Mouse (Mus musculus): ENCODE measurements around the gene Gm49398. TPM values are rescaled to one million over a fixed set of nuclear protein-coding genes. Genes with fewer than 3 reads are reported as not detected.

Gene Gm49398
- polyA plus RNA-seq (2015; fragmentation: Nextera tagmentation; extraction: Ambion mirVana), result not detected in 2 replicates

DNA sequence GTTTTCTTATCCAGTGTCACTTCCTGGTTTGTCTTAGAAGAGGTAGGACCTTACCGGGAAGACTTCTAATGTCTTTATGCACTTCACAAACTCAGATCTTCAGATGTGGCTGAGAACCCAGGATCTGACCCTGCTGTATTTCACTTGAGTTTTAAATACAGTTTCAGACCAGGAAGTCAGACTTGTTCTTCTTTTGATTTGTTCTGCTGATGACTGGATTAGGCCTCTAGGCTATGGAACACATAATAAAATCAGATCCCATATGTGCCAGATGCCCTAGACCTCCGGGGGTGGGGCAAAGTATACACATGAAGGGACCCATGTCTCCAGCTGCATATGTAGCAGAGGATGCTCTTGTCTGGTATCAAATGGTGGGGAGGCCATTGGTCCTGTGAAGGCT, at the start of gene Gm49398:
Gm49398 (minus strand) TSS at position 101 of the 400 bp plus-strand sequence.
- Histone ChIP-seq H3K4me1 (replicated peaks) (no peaks in the 10 kb centered on the region), H3K27ac (no peak within 1 kb of the TSS), H3K9ac (no peak within 1 kb of the TSS), H3K27me3 (no peaks in the 10 kb centered on the region), H3K4me3 (replicated peaks) (no peak within 1 kb of the TSS), H3K36me3 (no peaks in the 10 kb centered on the region), H3K4me2 (no peak within 1 kb of the TSS), H3K9me3 (replicated peaks) (no peaks in the 10 kb centered on the region)
- ATAC-seq (ENCODE audit: low read depth), result no peak
- 70% methylated on average over 2 of the region's 2 CpGs for WGBS (ENCODE audit: insufficient replicate concordance)
- no peak for DNase-seq

DNA sequence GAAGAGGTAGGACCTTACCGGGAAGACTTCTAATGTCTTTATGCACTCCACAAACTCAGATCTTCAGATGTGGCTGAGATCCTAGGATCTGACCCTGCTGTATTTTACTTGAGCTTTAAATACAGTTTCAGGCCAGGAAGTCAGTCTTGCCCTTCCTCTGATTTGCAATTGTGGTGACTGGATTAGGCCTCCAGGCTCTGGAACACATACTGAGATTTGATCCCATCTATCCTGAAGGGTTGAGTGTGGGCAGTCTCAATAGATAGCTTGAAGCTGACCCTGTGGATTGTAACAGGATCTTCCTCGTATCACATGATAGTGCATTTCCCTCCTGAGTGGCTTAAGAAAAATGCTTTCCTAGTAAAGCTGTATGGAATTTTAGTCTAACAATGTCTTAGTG, 33.4 kb downstream of the Gm49398 start, which contains the start of gene Cts8:
Cts8 (minus strand) TSS at position 101 of the 400 bp plus-strand sequence.
- ATAC-seq (ENCODE audit: low read depth), result no peak
- DNase-seq, result no peak
- Histone ChIP-seq H3K4me3 (replicated peaks) (no peak within 1 kb of the TSS), H3K4me2 (no peak within 1 kb of the TSS), H3K27ac (no peak within 1 kb of the TSS), H3K9ac (no peak within 1 kb of the TSS), H3K4me1 (replicated peaks) (no peaks in the 10 kb centered on the region), H3K36me3 (no peaks in the 10 kb centered on the region), H3K27me3 (no peaks in the 10 kb centered on the region), H3K9me3 (replicated peaks) (no peaks in the 10 kb centered on the region)
- 63% methylated on average over 2 of the region's 2 CpGs for WGBS (ENCODE audit: insufficient replicate concordance)

DNA sequence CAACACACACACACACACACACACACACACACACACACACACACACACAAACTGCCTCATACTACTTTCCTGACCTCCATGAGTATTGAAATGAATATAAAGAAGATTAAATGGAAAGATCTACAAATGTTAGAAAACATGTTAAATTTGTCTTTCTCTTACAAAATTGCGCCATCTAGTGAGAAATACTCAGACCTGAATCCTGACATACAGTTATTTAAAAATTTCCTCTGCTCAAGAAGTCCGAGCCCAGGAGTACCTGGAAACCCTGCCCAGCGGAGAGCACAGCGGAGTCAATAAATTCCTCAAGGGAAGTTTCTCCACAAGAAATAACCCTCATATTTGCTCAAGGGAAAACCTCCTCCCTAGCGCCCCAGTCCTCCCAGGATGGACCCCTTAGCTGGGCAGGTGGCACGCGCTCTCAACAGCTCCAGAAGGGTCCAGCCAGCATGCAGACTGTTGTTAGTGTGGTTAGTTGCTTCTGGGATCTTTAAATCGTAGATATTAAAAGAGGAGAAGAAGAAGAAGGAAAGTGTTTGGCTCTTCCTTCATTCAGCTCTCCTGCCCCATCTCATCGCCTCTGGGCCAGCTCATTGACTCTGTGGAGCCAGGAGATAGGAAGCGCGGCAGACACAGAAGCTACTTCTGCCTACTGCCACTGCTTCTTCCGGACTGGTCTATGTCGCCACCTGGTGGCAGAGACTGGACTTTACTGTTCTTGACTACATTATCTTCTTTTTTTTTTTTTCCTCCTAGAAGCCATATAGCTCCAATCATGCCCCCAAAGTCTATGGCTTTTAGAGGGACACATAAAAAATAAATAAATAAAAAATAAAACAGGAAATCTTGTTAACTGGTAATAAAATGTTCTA, 47.3 kb downstream of the Gm49398 start:
- ATAC-seq (ENCODE audit: low read depth), result no peak
- peak; percentile 36 for DNase-seq
- H3K4me2 ChIP-seq, result no peak overlapping the region
- H3K4me1 ChIP-seq (replicated peaks), result no peaks in the 10 kb centered on the region
- H3K9ac ChIP-seq, result no peak overlapping the region
- H3K27ac ChIP-seq, result no peak overlapping the region
- no peaks in the 10 kb centered on the region for H3K9me3 ChIP-seq (replicated peaks)
- H3K36me3 ChIP-seq, result no peaks in the 10 kb centered on the region
- no peak overlapping the region for H3K4me3 ChIP-seq (replicated peaks)
- H3K27me3 ChIP-seq, result no peaks in the 10 kb centered on the region
- WGBS (ENCODE audit: insufficient replicate concordance), result 38% methylated on average over 13 of the region's 13 CpGs

DNA sequence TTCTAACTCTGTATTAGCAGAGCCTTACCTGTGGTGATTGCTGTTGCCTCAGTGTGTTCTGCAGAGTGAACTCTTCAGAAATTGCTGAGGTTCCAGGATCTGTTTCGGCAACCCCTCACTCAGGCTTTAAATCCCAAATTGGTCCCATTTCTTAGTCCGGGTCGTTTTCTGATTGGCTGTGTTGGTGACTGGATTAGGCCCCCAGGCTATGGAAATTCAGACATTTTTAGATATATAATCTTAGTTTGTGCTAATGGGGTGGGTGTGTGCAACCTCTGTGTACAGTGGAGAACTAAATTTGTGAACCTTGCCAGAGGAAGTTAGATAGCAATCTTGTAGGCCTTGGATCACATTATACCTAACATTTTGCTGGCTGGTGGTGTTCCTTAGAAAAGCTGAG, 85.3 kb downstream of the Gm49398 start, which contains the start of gene Cts6:
Cts6 (minus strand) TSS at position 101 of the 400 bp plus-strand sequence.
- no peaks in the 10 kb centered on the region for H3K36me3 ChIP-seq
- no peaks in the 10 kb centered on the region for H3K27me3 ChIP-seq
- H3K27ac ChIP-seq, result no peak within 1 kb of the TSS
- 0 out of 2 replicates have a peak, but pooled peaks cover 2% of the 10 kb centered on the region for H3K9me3 ChIP-seq (replicated peaks)
- DNase-seq (no peak), ATAC-seq (ENCODE audit: low read depth) (no peak)
- no peak within 1 kb of the TSS for H3K4me3 ChIP-seq (replicated peaks)
- no peak within 1 kb of the TSS for H3K4me2 ChIP-seq
- no peaks in the 10 kb centered on the region for H3K4me1 ChIP-seq (replicated peaks)
- H3K9ac ChIP-seq, result no peak within 1 kb of the TSS
- 70% methylated on average over 3 of the region's 3 CpGs for WGBS (ENCODE audit: insufficient replicate concordance)

Small RNA genes lying within 50 kb of the gene (microRNA-seq; reads per million reads assigned to microRNA genes)
- not detected for gene Gm27704

Other genes starting within 250 kb of the Gm49398 start
- gene Ctsq, start 248.2 kb downstream of the Gm49398 start, polyA plus RNA-seq (2015; fragmentation: Nextera tagmentation; extraction: Ambion mirVana), result not detected in 2 replicates
- not detected in 2 replicates for gene Ctsr, start 124.6 kb downstream of the Gm49398 start, polyA plus RNA-seq (2015; fragmentation: Nextera tagmentation; extraction: Ambion mirVana)
- gene Cts6, start 85.4 kb downstream of the Gm49398 start, polyA plus RNA-seq (2015; fragmentation: Nextera tagmentation; extraction: Ambion mirVana), result not detected in 2 replicates
- not detected in 2 replicates for gene Cts8, start 33.5 kb downstream of the Gm49398 start, polyA plus RNA-seq (2015; fragmentation: Nextera tagmentation; extraction: Ambion mirVana)
- not detected in 2 replicates for gene Cts7, start 69.4 kb upstream of the Gm49398 start, polyA plus RNA-seq (2015; fragmentation: Nextera tagmentation; extraction: Ambion mirVana)